Mouse (Mus musculus) common myeloid progenitor, adult 5-6 weeks (primary cell): Measurements from ENCODE around the gene Aspdh. TPM values are rescaled to one million over a fixed set of nuclear protein-coding genes. Genes with fewer than 3 reads are reported as not detected.

Experiments
- ATAC-seq: replicated peaks from 2 replicates; pipeline ENCODE4 v1.8.0; 2016; ENCODE audit warnings: low read depth, mild to moderate bottlenecking, moderate TSS enrichment, inconsistent platforms; ENCODE audit not compliant: poor library complexity, severe bottlenecking
- total RNA-seq: library from RNA; stranded (forward); fragments of 200-1000, 187-1606 nt; gene quantifications from 2 replicates; pipeline ENCODE4 v1.2.3, GENCODE M21; 2017

Gene Aspdh
- not detected in 2 replicates for total RNA-seq

DNA sequence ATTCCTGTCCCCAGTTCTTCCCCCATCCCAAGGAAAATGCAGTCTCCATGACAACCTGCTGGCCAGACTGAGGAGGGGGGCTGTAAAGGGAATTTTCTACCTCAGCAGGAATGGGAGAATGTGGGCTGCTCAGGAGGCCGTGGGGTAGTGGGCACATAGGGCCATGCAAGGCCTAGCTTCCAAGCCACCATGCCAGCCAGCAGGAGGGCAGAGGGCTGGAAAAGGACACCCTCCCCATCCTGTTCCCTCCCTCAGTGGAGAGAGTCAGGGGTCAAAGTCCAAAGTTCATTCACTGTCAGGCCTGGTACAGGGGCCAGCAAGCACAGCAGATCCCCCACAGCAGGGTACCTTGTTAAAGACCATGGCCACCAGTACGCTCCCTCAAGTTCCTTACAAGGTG lies at the start of gene Aspdh:
Gene Aspdh (plus strand): TSS at position 281 of the 400 bp plus-strand sequence.
- no peak for ATAC-seq

DNA sequence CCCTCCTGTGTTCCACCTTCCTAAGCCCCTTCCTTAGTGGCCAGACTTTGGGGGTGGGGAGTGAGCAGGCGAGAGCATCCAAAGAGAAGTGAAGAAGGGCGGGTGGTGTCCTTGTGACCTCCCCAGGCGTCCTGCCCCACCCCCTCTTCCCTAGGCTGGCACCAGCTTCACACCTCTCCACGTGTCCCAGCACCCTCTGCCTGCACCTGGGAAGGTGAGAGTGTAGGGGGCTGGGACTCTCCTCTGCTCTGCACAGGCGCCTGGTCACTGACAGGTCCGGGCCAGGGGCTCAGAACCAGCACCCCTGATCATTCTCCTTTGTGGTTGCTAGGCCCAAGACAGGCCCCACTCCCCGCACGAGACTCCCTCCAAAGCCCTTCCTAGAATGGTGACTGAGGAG lies 37.5 kb upstream of the Aspdh start:
- ATAC-seq, result no peak

DNA sequence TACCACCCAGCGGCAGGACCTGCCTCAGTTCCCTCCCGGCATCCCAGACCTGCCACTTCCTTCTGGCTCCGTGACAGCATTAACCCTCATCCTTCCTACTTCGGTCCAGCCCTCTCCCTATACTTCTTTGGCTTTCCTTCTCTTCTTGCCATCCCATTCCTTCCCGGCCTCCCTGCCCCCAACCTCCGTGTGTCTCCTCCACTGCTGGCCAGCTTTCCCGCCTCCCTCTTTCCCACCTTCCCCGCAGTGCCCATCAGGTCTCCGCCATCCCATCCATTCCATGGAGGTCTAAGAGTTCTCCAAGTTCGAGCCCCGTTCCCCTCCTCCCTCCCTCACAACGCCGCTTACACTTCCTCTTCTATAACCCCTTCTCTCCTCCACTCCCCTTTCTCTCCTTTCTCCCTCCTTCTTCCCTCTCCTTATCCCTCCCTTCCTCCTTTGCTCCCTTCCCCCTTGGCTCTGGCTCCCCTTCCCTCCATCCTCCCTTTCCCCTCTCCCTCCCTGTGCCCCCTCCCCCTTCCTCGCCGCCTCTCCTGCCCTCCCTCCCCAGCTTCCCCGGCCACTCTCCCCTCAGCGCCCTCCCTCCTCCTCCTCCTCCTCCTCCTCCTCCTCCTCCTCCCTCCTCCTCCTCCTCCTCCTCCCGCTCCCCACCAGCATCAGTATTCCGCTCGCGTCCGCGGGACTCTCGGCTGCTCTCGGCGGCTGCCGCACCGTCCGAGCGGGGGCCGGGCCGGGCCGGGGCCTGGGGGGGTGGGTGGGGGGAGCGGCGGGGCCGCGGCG lies 36.8 kb upstream of the Aspdh start:
- peak; percentile 27; the same call in 1 of the 2 replicates for ATAC-seq

DNA sequence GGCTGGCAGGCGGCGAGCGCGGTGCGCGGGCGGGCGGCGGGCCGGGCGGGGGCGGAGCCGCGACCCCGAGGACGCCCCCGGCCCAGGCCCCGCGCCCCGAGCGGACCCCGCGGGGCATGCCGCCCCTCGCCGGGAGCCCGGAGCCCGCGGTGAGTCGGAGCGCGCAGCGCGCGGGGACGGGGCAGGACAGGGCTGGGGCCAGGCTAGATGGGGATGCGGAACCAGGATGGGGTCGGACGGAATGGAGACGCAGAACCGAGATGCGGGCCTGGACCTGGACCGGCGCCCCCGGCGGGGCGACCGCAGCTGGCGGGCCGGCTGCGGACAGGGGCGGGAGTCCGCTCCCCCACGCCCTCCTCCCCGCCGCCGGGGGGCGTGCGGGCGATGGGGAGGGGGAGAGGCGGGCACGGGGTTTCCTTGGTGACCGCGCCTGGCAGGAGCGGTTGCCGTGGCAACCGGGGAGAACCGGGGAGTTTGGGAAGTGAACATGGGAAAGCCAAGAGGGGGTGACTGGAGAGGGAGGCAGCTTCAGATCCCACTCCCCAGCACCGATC lies 36.1 kb upstream of the Aspdh start, which contains the start of gene Lrrc4b:
Gene Lrrc4b (plus strand): TSS at position 51 of the 554 bp plus-strand sequence.
- no peak for ATAC-seq

DNA sequence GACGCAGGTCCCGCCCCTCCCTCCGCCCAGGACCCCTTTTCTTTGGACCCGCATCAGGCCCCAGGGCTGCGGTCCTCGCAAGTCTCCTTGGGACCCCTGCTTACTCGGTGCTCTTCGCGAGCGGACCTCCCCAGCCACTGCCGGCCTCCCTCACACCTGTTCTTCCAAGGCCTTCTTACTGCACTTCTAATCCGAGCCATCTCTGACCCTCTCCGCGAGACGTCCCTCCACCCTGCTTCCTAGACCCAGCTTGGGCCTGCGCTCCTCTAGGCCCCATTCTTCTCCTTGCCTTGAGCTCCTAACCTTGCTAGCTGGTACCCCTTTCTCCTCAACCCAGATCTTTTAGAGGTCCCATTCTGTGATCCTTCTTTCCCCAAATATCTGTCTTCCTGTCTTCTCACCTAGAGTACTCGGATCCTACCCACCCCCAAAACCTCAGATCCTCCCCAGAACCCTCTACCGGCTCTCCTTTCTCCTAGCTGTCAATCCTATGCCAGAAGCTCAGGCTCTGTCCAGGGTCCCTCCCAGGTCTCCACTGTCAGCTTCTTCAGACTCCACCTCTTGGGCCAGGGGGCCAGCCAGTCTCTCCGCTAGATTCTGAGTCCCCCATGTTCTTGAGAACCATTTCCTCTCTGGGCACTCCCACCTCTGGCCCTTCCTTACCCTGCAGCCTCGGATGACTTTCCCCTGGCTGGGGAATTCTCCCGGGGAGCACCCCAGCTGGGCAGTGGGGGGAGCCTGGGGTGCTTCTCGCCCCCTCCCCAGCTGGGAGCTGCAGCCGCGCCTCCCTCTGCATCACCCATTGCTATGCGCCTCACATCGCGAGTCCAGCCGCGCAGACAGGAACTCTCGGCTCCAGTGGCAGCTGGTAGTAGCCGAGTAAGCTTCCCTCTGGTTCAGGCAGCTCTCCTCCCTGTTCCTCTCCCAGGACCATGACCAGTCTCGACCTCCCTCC lies 35.4 kb upstream of the Aspdh start:
- peak; percentile 47 for ATAC-seq

DNA sequence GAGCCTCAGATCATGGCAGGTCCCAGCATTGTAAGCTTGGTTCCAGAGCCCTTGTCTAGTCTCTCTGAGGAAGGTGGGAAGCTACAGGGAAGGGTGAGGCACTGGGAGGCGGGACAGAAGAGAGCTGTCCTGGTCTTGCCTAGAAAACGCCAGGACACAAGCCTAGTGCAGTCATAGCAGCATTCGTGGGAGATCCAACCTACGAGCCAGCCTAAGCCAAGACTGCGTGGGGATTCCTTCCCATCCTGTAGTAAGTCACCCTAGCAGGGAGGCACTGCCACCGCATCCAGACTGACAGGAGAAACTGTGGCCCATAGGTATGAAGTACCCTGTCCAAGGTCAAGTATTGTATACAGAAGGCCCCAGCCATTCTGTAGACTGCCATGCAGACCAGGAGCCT lies 32.6 kb upstream of the Aspdh start:
- ATAC-seq, result no peak

DNA sequence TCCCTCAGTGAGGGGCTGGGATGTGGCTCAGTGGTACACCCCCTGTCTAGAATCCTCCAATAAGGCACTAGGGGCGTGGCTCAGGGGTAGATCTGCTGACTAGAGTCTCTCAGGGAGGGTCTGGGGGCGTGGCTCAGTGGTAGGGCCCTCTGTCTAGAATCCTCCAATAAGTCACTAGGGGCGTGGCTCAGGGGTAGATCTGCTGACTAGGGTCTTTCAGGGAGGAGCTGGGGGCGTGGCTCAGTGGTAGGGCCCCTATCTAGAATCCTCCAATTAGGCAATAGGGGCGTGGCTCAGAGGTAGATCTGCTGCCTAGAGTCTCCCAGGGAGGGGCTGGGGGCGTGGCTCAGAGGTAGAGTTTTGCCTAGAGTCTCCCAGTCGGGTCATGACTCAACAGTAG lies 31.8 kb upstream of the Aspdh start:
- peak; percentile 39 for ATAC-seq

DNA sequence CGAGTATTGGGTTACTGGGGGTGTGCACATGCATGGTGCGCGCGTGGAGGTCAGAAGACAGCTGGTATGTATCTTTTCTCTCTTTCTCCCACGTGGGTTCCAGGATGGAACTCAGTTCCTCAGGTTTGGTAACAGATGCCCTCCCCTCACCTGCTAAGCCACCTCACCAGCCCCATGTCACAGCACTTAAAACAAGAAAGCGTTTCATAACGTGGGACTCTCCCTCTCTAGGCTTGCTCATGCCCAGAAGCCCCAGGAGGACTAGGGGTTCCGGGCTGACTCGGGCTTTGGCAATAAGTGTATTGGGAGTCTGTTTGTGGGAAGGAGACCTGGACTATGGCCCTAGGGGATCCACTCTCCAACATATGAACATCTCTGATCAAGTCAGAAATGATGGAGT lies 31.1 kb upstream of the Aspdh start:
- no peak for ATAC-seq

DNA sequence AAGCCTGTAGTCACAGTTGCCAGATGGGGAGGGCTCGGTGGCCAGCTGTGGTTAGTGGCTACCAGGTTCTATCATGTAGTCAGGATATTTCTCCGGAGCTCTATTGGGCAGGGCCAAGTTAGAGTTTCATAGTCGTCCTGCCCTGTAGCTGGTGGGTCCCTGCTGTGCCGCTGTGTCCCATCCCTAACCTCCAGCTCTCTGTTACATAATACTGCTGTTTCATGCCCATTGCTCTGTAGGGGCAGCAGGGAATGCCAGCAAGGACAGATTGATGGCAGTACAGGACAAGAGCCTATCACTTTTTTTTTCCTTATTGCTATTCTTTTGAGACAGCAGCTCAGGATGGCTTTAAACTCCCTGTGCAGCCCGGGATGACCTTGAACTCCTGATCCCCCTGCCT lies 29.4 kb upstream of the Aspdh start:
- ATAC-seq, result no peak

DNA sequence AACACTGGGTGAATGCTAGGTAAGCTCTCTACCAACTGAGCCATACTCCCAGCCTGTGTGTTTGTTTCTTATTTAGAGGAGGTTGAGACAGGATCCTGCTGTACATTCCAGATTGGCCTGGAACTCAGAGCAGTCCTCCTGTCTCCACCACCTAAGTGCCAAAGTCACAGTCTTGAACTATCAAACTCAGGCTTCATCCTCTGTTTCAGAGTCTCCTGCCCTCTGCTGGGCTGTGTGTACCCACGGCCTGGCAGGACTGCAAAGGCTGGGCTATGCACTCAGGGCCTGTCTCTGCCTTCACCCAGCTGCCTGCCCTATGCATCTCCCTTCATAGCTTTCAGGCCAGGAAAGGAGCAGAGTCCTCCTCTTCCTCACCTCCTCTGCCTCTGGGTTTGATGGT lies 28.9 kb upstream of the Aspdh start:
- ATAC-seq, result no peak

DNA sequence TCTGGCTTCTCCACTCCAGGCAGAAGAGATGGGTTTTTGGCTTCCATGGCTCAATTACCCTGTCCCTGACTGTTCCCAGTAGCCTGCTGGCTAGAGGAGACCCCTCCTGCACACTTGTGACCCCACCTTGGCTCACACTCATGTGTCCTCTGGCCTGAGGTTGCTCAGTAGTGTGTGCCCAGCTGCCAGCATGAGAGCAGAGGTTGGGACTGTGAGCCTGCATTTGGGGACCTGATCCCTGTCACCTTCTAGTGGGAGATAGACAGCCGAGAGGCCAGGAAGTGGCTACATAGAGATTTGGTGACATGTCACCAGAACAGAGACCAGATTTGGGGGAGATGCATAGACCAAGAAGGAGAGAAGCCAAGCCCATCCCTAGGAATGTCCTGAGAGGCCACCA lies 28.0 kb upstream of the Aspdh start:
- ATAC-seq, result no peak

DNA sequence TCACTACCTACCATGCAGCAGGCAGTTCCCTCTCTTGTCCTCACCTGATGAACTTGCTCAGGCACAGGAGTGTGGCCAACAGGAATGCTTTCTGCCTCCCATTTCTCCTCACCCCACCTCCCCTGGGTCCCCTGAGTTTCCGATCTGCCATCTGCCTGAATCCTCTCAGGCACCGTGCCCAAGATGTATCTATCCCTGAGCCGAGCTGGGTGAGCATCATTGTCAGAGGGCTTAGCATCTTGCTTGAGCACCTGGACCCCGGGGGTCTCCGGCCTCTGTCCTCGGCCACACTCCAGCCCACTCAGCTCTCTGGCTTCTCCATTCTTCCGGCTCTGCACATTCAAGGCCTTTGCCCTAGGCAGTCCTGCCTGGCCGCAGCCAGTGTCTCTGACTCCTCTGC lies 27.3 kb upstream of the Aspdh start:
- ATAC-seq, result no peak

DNA sequence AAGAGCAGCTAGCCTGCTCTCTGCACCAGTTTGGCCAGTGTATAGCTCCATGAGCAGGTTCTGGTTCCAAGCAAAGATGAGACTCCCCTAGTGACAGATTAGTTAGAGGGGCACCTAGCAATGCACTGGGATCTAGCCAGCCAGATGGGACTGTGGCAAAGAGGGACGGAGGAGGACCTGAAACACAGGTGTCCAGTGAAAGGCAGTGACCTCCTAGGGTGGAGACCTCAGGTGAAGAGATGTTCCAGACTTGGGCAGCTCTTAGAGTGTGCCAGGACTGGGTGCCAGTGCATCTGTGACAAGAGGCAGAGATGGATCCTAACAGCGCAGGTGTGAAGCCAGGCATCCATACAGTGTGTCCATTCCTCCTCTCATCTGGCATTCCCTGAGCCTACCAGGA lies 25.5 kb upstream of the Aspdh start:
- no peak for ATAC-seq

DNA sequence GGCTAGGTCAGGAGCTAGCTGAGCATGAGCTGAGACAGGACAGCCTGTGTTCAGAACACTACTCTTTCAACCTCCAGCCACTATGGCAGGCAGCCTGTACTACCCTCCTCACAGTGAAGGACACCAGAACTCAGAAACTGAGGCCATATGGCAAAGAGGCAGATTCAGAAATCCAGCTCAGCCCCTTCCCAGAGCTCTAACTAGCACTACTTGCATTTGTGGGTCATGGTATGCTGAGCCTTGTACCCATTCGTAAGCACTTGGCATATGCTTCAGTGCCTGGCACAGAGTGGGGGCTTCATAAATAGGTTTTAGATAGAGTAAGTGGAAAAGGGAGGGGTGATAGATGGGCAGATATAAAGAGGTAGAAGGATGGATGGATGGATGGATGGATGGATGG lies 24.7 kb upstream of the Aspdh start:
- no peak for ATAC-seq

DNA sequence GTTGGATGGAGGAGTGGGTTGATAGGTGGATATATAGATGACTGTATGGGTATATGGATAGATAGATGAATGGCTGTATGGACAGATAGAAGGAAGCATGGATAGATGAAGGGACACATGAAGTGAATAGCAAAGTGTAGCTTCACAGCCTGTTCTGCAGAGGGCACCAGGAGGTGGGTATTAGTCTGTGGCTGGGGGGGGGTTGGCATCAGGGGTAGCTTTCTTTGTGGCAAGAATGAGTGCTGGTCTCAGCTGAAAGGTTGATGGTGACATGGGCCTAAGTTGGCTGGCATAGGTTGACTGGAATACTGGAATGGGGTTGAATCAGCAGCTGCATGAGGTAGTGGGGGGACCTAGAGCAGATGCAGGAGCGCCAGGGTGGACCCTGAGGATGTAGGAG lies 24.0 kb upstream of the Aspdh start:
- ATAC-seq, result no peak

DNA sequence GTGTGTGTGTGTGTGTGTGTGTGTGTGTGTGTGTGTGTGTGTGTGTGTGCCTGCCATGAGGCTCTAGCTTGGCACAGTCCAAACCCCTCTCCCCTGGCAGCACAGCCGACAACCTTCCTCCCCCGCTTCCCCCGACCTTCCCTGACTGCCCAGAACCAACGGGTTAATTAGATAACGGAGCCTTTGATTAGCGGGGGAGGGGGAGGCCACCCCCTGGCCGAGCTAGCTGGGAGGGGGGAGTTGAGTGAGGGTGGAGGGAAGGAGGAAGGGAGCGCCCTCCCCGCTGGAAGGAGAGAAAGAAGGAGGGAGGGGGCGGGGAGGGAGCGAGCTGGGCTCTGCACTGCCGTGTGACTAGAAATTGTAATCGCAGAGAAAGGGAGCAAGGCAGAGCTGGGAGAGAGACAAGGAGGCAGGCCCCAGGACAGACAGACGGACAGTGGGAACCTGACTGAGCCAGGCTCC lies 23.5 kb upstream of the Aspdh start:
- no peak; the same call in 1 of the 2 replicates for ATAC-seq

DNA sequence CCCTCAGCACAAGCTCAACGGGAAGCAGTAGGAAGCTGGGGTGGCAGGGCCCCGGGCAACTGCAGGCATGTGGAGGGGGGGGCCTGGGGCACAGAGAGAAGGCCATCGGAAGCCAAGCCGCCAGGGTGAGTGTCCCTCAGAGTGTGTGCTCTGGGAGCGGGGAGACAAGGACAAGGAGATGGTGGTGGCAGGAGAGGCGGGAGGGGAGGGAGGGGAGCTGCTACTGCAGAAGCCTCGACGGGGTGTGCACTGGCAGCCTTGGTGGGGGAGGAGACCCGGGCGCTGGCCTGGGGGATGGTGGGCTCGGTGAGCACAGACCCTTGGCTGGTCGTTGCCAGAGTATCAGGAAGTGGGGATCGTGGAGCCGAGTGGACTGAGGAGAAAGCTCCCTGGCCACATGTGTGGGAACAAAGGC lies 22.8 kb upstream of the Aspdh start:
- no peak for ATAC-seq

DNA sequence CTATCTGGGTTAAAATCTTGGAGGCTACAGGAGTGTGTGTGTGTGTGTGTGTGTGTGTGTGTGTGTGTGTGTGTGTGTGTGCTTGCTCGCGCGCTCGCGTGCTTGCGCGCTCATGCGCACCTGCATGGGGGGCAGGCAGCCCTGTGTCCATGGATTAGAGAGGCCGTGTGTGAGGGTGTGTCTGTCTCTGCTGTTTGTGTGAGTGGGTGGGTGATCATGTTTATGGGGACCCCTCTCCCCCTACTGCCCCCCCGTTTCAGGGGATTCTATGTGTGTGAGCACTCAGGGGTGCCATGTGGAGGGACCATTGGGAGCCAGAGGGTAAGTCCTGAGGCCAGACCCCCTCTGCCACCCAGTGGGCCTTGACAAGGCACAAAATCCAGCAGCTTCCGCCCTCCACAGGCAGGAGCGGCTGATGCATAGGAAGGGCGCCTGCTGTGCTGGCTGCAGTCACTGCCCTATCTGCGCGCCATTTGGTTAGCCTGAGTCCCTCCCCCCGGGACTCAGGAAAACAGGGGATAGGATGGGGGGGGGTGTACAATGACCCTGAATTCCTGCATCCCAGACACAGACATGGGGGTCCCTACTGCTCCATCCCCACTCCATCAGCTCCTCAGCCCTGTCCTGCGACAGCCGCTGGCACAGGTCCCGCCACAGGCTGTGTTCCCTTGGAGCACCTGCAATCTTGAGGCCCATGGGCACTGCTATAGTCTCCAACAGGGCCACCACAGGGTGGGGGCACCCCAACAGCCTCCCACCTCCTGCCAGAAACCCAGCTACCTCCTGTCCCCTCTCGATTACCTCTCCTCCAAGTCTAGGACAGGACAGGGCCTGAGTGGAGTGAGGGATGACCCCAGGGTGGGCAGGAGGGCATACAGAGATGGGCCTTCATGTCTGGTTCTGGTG lies 21.7 kb upstream of the Aspdh start:
- ATAC-seq, result no peak

DNA sequence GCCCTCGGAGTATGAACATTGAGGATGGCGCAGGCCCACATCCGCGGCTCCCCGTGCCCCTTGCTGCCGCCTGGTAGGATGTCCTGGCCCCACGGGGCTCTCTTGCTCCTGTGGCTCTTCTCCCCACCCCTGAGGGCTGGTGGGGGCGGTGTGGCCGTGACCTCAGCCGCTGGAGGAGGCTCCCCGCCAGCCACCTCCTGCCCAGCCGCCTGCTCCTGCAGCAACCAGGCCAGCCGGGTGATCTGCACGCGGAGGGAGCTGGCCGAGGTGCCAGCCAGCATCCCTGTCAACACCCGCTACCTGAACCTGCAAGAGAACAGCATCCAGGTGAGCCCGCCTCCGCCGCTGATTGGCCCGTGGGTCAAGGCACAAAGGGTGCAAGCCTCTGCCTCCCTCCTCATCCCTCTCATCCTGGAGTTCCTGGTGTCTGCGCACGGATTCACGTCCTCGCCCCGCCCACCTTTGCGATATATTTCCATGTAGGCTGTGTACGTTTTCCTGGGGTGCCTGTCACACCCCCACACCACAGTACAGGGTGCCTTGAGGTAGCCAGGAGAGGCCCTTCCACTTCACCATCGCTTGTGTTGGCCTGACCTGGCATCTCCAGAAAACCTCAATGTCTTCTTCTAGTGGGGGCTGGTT lies 20.2 kb upstream of the Aspdh start:
- ATAC-seq, result no peak
